Mouse (Mus musculus) heart, postnatal 14 days (tissue): ENCODE results near the gene D16Ertd472e. TPM values are rescaled to one million over a fixed set of nuclear protein-coding genes. Genes with fewer than 3 reads are reported as not detected.
"Not testable (repeated sequence)": the region's sequence is repeated elsewhere in the genome, so short reads cannot be mapped to it uniquely, and the experiment has no call there.

Source experiments
- DNase-seq, 2 experiments: peaks; one replicate each; pipeline ENCODE4 v3.0.0; 2021 to 2022
- intact Hi-C: fragments of 180-260 bp; cut with DNase I; formaldehyde crosslinking; loops from one replicate; pipeline ENCODE4 v1.15.1; 2025
- total RNA-seq, 2 experiments: library from RNA; stranded (reverse); gene quantifications; 2 replicates each; pipeline ENCODE4 v1.2.3; 2021

D16Ertd472e gene
- total RNA-seq, 2 experiments from 2014 or later, result 5.2 to 6.1 TPM

DNA sequence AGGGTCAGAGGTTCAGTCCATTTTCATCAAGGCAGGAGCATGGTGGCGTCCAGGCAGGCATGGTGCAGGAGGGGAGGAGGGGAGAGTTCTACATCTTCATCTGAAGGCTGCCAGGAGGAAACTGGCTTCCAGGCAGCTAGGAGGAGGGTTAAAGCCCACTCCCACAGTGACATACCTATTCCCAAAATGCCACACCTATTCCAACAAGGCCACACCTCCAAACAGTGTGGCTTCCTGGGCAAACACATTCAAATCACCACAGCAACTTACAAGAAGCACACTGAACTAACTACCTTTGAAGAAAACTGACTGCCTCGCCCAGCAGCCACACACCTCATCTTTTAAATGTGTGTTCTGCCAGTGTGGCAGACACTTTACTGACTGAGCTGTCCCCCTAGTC, 59.3 kb downstream of the D16Ertd472e start:
- intact Hi-C loops, result no loop called here
- no peak for DNase-seq

DNA sequence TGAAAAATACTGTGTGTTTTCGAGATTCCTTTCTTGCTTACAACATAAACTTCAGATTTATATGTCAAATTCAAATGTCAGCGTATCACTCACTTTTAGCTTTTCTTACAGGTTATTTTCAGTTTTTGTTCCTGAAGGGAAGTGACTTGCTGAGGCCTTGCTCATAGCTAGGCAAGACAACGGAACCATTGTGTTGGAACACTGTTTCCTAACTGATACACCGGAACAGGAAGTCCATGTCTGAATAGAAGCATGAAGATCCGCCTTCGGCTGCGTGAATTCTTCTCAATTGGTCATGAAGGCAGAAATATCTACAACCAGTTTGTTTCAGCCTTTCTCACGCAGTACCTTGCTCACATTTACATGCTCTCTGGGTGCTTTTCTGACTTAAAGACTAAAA, 65.0 kb downstream of the D16Ertd472e start:
- intact Hi-C loops, result no loop called here
- DNase-seq, result no peak

DNA sequence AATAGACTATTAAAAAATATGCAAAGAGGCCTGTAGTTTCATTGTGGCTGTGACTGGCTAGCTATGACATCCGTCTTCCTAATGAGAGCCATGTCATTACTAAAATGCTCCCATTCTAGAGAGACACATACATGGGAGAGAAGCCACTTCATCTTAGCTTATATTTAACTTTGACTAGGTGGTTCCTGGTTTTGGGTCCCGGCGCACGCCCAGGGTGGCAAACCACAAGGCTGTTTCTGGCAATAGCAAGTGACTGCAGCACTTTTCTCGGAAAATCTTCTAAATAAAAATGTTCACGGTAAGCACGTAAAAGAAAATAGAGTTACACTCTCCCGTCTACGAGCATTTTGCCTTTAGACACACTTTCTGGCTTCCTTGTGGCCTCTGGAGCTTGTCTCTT, 74.0 kb downstream of the D16Ertd472e start:
- intact Hi-C loops, result no loop called here
- DNase-seq, result no peak

DNA sequence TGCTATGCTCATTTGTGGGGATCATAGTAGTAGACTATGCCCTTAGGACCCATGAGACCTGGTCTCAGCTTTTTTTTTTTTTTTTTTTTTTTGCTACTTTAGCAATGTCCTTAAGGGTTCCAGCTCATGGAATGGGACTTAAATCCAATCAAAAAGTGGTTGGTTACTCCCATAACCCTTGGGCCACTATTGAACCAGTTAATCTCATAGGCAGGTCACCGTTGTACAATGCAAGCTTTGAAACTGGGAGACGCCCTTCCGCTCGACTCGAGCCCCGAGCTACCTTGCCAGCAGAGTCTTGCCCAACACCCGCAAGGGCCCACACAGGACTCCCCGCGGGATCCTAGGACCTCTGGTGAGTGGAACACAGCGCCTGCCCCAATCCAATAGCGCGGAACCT, 83.8 kb downstream of the D16Ertd472e start:
- intact Hi-C loops, DNase-seq: not testable (repeated sequence)

DNA sequence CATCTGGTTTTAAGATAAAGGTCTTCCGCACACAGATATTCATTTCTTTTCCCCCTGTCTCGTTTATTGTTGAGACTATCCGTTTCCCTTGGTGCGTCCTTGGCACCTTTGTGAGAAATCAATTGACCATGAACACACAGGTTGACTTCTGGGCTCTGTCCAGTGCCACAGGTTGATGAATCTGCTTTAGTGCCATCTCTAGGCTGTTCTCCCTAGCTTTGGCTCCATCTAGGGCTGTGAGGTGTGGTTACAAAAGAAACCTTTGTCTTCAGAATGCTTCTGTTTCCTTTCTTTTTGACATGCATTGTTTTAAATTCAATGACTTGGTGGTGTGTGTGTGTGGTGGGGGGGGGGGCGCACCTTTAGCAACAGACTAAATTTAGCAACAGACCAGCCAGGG, 85.7 kb downstream of the D16Ertd472e start:
- intact Hi-C loops, result no loop called here
- DNase-seq, result no peak

Other genes starting within 250 kb of the D16Ertd472e start
- 10 to 100 TPM; 11.0 to 11.8 TPM for gene Btg3, start 199.5 kb downstream of the D16Ertd472e start, total RNA-seq